Mouse (Mus musculus): ENCODE data around the gene Gm14862.
"Not testable (repeated sequence)": the region's sequence is repeated elsewhere in the genome, so short reads cannot be mapped to it uniquely, and the experiment has no call there.

GRCm38 (mm10) chrX:9283464-9283863 lies 26.8 kb upstream of the Gm14862 start, which contains the start of gene H2al1m:
- not testable (repeated sequence) for TF ChIP-seq POLR2A (IDR thresholded peaks at IDR 0.05; ENCODE audit: borderline replicate concordance, insufficient read depth, low read length); CTCF (IDR thresholded peaks at IDR 0.05; ENCODE audit: borderline replicate concordance, insufficient read depth, low read depth, low read length)

Measured in cerebellum, adult 2 months (tissue).